Mouse (Mus musculus) myocyte (in vitro differentiated cells): ENCODE results near the gene Meiob.

ENCODE experiments used
- CEBPB ChIP-seq: IDR thresholded peaks from 2 replicates; pipeline ENCODE4 v1.6.1; 2011; ENCODE audit warnings: mild to moderate bottlenecking, moderate library complexity; ENCODE audit not compliant: poor library complexity, insufficient read depth, severe bottlenecking
- POLR2A ChIP-seq: IDR thresholded peaks from one replicate; pipeline ENCODE4 v1.6.1; 2011; ENCODE audit warnings: low read depth, mild to moderate bottlenecking, control low read depth, moderate library complexity; ENCODE audit not compliant: insufficient read length
- POLR2AphosphoS2 ChIP-seq: IDR thresholded peaks from one replicate; pipeline ENCODE4 v1.6.1; 2011; ENCODE audit warnings: low read depth, control low read depth; ENCODE audit not compliant: insufficient read length
- REST ChIP-seq: IDR thresholded peaks from one replicate; pipeline ENCODE4 v1.6.1; 2011; ENCODE audit warnings: mild to moderate bottlenecking, control low read depth, moderate library complexity; ENCODE audit not compliant: insufficient read depth, insufficient read length

DNA sequence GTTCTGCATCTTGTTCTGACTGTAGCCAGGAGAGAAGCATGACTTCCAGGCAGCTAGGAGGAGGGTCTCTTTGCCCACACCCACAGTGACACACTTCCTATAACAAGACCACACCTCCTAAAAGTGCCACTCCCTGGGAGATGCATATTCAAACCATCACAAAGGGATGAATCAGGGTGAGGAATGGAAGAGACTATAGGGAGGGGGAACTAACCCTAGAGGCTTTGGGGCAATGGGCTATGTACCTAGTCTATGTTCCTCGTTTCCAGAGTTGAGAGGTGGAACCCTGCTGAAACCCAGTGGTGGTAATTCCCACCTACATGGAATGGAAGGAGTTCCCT lies 70.3 kb downstream of the Meiob start:
- TF ChIP-seq POLR2AphosphoS2, result no peak
- no peak for TF ChIP-seq POLR2A
- TF ChIP-seq CEBPB, result no peak
- TF ChIP-seq REST, result no peak
